Mouse (Mus musculus): ENCODE results near the gene Avp.

- TF ChIP-seq POLR2A (IDR thresholded peaks at IDR 0.05; ENCODE audit: low read depth, low read length) (no peak), CTCF (conservative IDR thresholded peaks at IDR 0.05; ENCODE audit: insufficient read depth, insufficient read length, low read depth, low read length) (no peak)
Measured at GRCm38 (mm10) chr2:130558015-130558414, 24.3 kb downstream of the Avp start.
